ENCODE assay signal across 9 mouse cellular contexts in genomic region chr8:54491057-54491690, GRCm38 (mm10). TPM values are rescaled to one million over a fixed set of nuclear protein-coding genes. Genes with fewer than 3 reads are reported as not detected.
DNase-seq lines count a peak whose midpoint lies in the region; ATAC-seq lines count a peak whose summit lies in the region.
"Had no signal": no experiment of that assay in that cellular context is flagged by ENCODE, and none has a peak within 500 bp of the region (broad histone marks: within the 10 kb centered on the region; RNA-seq: fewer than 3 reads in every experiment).

No protein-coding gene starts in this region.

- ATAC-seq in common myeloid progenitor, adult 5-6 weeks (replicated peaks; ENCODE audit: low read depth, poor library complexity, severe bottlenecking) = peak; percentile 76
- ATAC-seq in limb, embryonic 12.5 days (ENCODE audit: insufficient number of reproducible peaks, insufficient read depth, low FRiP score, low TSS enrichment, low read depth) = peak; percentile 44; the same call in 1 of the 2 replicates
- peak; percentile 77 for ATAC-seq in neutrophil, adult 5-6 weeks (ENCODE audit: extremely low read depth, insufficient number of reproducible peaks, low FRiP score, poor library complexity, severe bottlenecking)

- no peaks in the 10 kb centered on the region for H3K36me3 ChIP-seq in limb, embryonic 12.5 days
- H3K36me3 ChIP-seq: heart, embryonic 15.5 days had no signal

- intact Hi-C loops in heart, postnatal 36 days (cut with DNase I) = loop anchor here (1.0 to 5.0 kb wide), 4 partner anchors 339 to 884 kb away; partner anchors contain the start of gene Vegfc

- H3K9me3 ChIP-seq in limb, embryonic 12.5 days = no peaks in the 10 kb centered on the region
- H3K9me3 ChIP-seq: heart, embryonic 15.5 days had no signal

- DNase-seq in adrenal gland, postnatal 10 days = peak; percentile 51
- no peak for DNase-seq in adrenal gland, adult 8-10 months
- peak; percentile 35 for DNase-seq in right cerebral cortex, postnatal 14 days
- DNase-seq in right cerebral cortex, adult 18-20 months = no peak
- peak; percentile 22 to 38 for DNase-seq in heart, postnatal 36 days

- 11% methylated on average over 6 of the region's 6 CpGs for WGBS in limb, embryonic 12.5 days

- no peak overlapping the region for H3K9ac ChIP-seq in limb, embryonic 12.5 days (replicated peaks)
- H3K9ac ChIP-seq: heart, embryonic 15.5 days had no signal

- no peak overlapping the region for H3K27ac ChIP-seq in limb, embryonic 12.5 days
- H3K27ac ChIP-seq: heart, embryonic 15.5 days had no signal

- no peak overlapping the region for H3K4me3 ChIP-seq in limb, embryonic 12.5 days (replicated peaks)
- H3K4me3 ChIP-seq: heart, embryonic 15.5 days had no signal

- 0 out of 2 replicates have a peak, but pooled peaks cover 8% of the 10 kb centered on the region for H3K4me1 ChIP-seq in limb, embryonic 12.5 days (replicated peaks)
- H3K4me1 ChIP-seq: heart, embryonic 15.5 days had no signal

- H3K4me2 ChIP-seq in limb, embryonic 12.5 days = peak overlapping the region; percentile 29
- H3K4me2 ChIP-seq: heart, embryonic 15.5 days had no signal

- no peaks in the 10 kb centered on the region; the same call in 1 of the 2 replicates for H3K27me3 ChIP-seq in limb, embryonic 12.5 days
- H3K27me3 ChIP-seq: heart, embryonic 15.5 days had no signal

RNA-seq across cellular contexts. Expression of gene Asb5, which starts 38.2 kb away (rescaled TPM):
- total RNA-seq in adrenal gland, postnatal 10 days (2021) = 1 to 10 TPM; 3.0 to 9.8 TPM
- total RNA-seq in adrenal gland, adult 8-10 months (2022) = under 1 TPM in 3 of 4 experiments, not detected in 1; 0.35 to 0.91 (median 0.48) TPM
- total RNA-seq in common myeloid progenitor, adult 5-6 weeks (2017) = not detected in 2 replicates
- total RNA-seq in heart, postnatal 36 days (2021) = 10 to 100 TPM; 21.6 to 23.5 TPM
- 8.5 and 9.4 TPM in 2 replicates for polyA plus RNA-seq in limb, embryonic 12.5 days (2016; fragmentation: Nextera tagmentation; extraction: Ambion mirVana)
- 1.2 TPM in 1 of 2 replicates, not detected in the other for total RNA-seq in neutrophil, adult 5-6 weeks (2017)

RNA-seq across cellular contexts. Expression of gene Spcs3, which starts 38.6 kb away (rescaled TPM):
- 10 to 100 TPM; 40.3 to 43.2 TPM for total RNA-seq in adrenal gland, postnatal 10 days (2021)
- total RNA-seq in adrenal gland, adult 8-10 months (2022) = 10 to 100 TPM; 48.9 to 61.3 (median 52.3) TPM
- total RNA-seq in common myeloid progenitor, adult 5-6 weeks (2017) = 123 and 128 TPM in 2 replicates
- total RNA-seq in heart, postnatal 36 days (2021) = 10 to 100 TPM; 43.2 to 47.0 TPM
- polyA plus RNA-seq in limb, embryonic 12.5 days (2016; fragmentation: Nextera tagmentation; extraction: Ambion mirVana) = 97.8 and 103 TPM in 2 replicates
- total RNA-seq in neutrophil, adult 5-6 weeks (2017) = 26.6 and 35.5 TPM in 2 replicates

Comparison
In these comparisons a context has a peak if more than half of its experiments do, and no peak if none do; other contexts are left out.
1. DNase-seq: peak in adrenal gland, postnatal 10 days (single experiment), right cerebral cortex, postnatal 14 days (single experiment) and heart, postnatal 36 days (2 of 2); none in adrenal gland, adult 8-10 months (single experiment) and right cerebral cortex, adult 18-20 months (single experiment).
2. Peak in every context shown above with its lines, with median percentiles within 50 percentile points of each other: ATAC-seq.